Mouse (Mus musculus) frontal cortex, postnatal 36 days (tissue): ENCODE results near the gene Olfr90.
A peak's percentile ranks its signal among the peaks of the same experiment; 100 is the strongest.

Source experiments
- DNase-seq, 2 experiments: peaks; one replicate each; pipeline ENCODE4 v3.0.0; 2022; ENCODE audit warnings: low spot score in 2 of 2

The Olfr90 gene

DNA sequence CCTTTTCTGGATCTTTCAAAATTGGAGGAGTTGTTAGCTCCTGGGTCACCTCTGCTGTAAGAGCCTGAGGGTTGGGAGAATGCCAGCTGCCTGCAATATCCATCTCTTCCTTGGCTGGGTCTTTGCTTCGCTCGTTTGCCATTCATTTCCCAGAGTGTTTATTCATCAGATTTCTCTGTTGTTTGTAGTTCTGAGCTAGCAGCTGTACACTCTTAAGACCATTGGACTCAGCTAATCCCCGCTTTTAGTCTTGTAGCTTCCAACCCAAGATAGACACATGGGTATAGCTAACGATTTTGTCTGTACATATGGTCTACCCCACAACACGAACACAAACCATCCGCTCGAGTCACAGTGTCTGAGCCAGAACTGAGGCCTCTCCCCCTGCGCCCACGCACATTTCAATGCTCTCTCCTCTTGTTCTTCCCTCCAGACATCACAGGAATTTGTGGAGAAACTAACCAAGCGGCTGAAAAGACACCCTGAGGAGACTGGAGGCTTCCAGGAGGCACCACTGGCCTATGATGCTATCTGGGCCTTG lies 26.1 kb downstream of the Olfr90 start:
- DNase-seq: peak; percentile 69 to 76

DNA sequence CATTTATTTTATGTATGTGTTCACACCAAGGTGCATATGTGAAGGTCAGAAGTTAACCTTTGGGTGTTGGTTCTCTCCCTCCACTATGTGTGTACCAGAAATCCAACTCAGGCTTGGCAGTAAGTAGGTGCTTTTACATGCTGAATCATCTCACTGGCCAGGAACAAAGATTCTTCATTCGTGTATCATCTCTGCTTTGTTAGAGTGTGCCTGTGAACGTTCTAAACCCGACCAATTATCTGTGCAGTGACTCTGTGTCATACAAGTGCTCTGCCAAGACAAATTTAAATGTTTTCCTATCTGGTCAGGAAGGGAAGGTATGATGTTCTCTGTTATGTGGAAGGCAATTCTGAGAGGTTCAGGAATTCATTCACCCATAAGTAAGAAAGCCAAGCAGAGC lies 26.9 kb downstream of the Olfr90 start:
- DNase-seq: no peak

DNA sequence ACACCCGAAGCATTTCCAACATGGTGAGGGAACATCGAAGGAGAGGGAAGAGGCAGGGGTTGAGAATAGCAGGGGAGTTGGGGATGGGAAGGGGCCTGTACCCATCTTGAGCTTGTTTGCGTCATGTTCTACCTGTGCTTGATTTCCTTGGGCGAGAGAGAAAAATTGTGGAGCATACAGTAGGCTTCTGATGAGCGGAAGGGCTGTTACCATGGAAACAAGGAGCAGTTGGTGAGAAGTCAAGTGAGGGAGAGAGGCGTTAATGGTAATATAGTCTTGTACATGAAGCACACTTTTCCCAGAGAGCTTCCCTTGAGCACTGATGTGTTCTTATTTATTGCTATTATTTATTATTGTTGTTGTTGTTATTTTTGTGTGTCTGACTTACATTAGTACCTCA lies 31.3 kb downstream of the Olfr90 start:
- DNase-seq: no peak

DNA sequence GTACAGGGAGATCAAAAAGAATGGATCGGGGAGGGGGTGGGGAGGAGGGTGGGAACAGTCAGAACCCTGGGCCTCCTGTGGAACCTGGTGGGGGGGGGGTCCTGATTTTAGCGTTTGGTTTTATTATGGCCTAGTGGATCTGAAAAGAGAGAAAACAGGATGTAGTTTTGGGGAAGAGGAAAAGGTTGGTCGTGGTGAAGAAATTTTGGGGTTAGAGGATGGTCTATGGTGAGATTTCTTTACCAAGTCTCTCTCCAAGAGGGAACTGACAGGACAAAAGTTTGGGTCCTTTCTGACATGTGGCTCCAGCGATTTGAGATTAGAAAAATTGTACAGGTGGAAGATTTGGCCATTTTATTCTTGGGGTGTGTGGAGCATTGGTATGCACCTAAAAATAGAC lies 36.6 kb downstream of the Olfr90 start:
- no peak for DNase-seq

DNA sequence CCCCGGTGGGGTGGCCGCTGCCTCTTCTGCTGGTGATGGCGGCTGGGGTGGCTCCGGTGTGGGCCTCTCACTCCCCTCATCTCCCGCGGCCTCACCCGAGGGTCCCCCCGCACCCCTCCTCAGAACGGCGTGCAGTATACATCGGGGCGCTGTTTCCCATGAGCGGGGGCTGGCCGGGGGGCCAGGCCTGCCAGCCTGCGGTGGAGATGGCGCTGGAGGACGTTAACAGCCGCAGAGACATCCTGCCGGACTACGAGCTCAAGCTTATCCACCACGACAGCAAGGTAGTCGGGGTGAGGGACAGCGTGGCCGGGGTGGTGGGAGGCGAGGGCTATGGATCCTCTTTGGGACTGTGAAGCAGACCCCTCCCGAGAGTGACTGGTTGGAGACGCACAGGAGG lies 37.4 kb downstream of the Olfr90 start:
- DNase-seq: peak in 1 of 2 experiments; percentile 51

DNA sequence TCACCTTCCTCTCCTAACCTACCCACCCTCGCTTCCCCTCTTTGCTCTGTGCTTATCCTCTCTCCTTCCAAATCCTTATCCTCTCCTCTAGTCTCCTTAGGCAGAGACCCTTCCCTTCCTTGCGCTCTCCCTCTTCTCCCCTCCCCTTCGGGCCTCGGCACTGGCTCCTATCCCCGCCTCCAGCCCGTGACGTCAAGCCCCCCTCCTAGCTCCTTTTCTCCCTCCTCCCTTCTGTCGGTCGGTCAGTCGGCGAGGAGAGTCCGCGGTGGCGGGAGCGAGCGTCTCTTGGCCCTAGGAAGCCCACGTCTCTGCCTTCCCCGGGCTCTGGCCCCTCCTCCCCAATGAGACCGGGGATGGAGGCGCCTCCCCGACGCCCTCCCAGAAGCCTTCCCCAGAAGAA lies 37.9 kb downstream of the Olfr90 start:
- DNase-seq: peak; percentile 94 to 96

DNA sequence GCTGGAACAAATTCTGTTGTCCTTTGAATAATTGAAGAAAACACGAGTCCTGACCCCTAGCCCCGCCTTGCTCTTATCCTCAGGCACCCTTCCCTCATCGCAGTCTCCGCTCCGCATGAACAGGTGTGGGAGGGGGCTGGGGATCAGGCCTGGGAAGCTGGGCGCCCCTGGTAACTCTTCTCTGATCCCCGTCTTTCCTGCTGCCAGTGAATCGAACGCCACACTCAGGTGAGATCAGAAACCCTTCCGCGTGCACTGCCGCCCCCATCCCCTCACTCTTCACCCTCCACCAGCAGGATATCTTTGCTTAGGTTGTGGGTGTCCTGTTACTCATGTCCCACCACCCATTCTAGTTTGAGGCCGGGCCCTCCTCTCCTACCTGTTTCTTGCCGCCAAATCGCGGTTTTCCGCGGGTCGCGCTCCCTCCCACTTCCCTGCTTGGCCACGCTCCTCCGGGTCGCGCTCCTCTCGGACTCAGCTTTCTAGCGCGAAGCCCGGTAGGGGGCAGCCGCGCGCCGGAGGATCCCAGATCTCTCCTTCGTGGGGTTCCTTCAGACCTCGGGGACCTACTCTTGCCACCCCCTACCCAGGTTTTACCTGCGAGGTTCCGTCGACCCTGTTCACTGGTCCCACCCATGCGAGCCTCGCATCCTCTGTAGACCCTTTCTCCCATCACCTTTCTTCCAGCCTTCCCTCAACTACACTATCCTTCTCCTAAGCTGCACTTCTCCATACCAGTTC lies 38.6 kb downstream of the Olfr90 start:
- peak; percentile 85 to 86 for DNase-seq

DNA sequence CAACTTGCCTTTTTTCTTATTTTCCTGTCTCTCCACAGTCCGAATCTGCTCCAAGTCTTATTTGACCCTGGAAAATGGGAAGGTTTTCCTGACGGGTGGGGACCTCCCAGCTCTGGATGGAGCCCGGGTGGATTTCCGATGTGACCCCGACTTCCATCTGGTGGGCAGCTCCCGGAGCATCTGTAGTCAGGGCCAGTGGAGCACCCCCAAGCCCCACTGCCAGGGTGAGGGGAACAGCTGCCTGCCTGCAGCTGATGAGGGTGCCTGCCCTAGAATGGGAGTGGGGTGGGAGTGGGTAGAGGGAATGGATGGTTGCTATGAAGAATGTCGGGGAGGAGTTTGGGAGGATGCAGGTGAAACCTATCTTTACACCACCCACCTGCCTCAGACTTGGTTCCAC lies 39.9 kb downstream of the Olfr90 start:
- no peak for DNase-seq

DNA sequence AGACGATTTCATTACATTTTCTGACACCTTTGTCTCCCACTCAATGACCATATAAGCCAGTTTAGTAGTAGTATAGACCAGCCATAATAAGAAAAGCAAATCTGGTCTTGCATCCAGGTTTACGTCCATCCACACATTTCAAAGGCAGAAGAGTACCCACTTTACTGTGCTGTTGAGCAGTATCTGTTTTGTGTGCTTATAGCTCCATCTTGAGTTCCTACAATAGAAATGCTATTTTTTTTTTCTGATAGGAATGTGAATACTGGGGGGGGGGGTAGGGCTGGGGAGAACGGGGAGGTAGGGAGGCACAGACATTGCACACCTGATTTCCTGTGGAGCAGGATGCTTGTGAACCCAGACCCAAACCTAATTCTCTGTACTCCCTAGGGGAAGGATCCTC lies 40.3 kb downstream of the Olfr90 start:
- no peak for DNase-seq

DNA sequence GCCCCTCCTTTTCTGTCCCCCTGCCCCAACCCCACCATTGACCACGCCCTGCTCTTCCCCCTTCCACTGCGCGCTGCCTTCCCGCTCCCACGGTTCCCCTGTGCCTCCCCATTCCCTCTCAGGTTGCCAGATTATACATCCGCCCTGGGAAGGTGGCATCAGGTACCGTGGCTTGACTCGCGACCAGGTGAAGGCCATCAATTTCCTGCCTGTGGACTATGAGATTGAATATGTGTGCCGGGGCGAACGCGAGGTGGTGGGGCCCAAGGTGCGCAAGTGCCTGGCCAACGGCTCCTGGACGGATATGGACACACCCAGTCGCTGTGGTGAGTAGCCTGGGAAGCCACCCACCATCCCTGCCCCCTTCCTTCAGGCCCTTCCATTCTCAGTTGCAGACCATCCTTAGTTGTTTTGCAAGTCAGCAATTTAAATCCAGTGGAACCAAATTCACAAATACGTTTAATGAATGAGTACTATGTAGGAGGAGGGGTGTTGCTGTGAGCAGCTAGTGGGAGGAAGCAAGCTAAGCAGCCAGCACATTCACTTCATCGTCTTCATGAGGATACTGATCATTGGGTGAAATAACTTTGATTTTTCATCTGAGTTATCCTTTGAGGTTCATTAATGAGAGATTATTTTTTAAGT lies 40.8 kb downstream of the Olfr90 start:
- DNase-seq: no peak

DNA sequence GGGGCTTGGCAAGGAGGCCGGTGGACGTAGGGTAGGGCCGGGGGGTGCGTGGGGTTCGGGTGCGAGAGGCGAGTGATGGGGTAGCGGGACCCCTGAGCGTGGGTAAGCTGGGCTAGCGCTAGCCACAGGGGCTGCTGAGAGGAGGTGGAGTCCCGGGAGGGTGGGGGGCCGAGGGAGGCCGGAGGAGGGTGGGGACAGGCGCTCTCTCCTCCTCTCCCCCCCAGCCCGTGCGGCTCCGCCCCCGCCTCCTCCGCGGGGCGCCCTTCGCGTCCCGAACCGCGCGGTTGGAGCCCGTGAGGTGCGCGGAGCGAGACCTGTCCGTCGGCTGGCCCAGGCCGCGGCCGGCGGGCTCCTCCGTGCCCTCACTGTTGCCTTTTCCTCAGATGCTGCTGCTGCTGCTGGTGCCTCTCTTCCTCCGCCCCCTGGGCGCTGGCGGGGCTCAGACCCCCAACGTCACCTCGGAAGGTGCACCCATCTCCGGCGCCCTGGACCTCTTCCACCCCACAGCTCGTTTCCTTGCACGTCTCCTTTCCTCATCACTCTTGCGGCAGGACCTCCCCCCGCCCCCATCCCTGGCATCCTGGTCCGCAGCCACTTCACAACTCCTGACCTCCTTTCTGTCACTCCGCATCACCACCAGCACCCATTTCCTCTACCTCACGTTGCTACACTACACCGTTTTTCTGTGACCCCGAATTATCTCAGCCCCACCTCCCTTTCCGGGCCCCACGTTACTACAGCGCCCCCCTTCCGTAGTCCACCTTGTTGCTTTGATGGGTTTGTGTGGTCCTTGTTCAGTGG lies 41.8 kb downstream of the Olfr90 start:
- peak; percentile 67 to 69 for DNase-seq

DNA sequence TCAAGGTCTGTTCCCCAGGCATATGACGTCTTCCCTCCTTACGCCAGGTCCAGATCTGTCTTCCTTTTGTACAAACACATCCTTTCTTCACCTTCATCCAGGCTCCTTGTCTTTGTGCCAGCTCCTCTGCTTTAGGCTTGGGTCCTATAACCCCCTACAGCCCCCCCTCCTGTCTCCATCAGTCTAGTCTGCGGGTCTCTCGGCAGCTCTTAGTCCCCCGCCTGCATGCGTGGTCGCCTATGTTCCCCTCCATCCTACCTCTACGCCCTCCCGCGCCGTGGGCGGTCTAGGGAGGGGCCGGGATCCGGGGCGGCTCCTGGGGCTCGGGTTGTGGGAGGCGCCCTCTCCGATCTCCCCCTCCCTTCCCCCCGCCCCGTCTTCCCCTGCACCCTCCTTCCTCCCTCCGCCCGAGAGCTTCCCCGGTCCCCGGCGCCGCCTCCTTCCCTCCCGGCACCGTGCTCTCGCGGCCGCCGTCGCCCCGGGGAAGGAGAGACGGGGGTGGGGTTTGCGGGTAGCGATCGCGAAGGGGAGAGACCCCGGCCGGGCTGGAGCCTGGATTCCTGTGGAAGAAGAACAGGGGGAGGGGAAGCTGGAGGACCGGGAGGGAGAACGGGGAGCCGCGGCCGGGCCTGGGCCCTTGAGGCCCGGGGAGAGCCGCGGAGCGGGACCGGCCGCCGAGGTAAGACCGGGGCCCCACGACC lies 42.5 kb downstream of the Olfr90 start, which contains the start of gene Gabbr1:
Gene Gabbr1, plus strand, starts transcription at position 356 of the 701 bp plus-strand sequence.
- peak; percentile 74 to 82 for DNase-seq

DNA sequence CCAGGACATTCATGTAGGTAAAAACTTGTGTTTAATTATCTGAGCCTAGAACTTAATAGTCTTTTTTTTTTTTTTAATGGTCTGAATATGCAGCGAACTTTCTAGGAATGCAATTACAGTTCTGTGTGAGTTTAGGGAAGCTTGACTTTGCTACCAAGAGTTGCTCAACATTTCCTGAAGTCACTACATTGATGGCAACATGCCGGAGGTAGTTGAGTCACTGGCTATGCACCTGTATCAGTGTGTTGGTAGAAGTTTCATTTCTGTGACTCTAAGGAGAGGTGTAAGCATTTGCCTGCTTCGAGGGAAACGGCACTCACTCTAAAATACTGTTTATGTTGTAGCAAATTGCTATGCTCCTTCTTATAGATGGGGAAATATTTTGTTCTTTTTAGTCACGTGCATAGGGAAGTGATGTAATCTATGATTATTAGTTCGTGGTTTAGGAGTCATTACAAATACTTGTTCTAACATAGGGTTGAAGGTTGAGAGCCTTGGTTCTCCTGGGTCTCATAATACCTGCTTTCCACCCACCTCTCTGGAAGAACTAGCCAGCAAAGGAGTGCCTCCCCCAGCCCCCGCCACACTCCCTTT lies 43.6 kb downstream of the Olfr90 start:
- DNase-seq: no peak

DNA sequence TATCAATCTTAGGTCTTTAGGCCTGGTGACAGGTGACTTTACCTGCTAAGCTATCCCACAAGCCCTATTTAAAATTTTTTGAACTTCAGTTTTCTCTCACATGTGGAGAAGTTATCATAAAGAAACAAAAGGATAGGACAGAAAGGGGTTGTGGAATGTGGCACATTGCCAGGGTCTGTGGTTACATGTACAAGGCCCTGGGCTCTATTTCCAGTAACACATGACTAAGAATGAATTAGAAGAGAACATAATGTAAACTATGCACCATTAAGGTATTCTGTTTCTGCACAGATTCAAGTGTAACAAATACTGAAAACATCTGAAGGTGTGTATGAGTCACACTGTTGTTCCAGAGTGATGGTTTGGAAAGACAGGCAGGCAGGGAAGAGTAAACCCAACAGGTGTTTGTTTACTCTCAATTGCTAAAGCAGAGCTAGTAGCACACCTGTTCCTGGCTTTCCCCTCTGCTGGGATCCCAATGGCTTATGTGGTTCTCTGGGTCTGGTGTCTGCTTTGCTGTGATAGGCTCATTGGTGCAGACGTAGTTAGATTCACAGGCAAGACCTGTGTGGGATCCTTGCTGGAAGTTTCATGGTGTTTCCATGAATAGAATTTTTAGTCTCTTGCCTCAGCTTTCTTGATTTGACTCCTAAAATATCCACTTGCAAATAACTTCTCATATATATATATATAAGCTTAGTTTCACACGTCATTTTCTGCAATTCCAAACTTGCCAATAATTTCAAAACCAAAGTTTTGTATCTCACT lies 49.0 kb downstream of the Olfr90 start:
- DNase-seq: peak in 1 of 2 experiments; percentile 31
